In the genomic region with DNA sequence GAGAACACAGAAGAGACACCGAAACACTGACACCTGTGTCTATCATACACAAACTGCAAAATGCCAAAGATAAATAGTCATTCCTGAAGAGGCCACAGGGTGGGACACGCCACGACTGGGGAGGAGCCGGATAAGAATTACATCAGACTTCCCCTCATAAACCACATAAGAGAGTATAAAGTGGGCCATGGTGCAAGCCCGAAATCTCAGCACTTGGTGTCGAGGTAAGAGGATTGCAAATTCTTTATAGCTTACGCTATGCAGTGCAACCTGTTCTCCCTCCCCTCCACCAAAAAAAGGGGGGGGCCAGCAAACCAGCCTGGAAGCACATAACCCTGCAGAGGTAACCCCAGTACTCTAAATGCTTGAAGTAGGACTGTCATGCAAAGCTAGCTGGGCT, we compare ENCODE assay signal across 18 mouse cellular contexts. TPM values are rescaled to one million over a fixed set of nuclear protein-coding genes. Genes with fewer than 3 reads are reported as not detected.
A peak's percentile ranks its signal among the peaks of the same experiment; 100 is the strongest.
DNase-seq lines count a peak whose midpoint lies in the region; ATAC-seq and TF ChIP-seq lines count a peak whose summit lies in the region.
"Had no signal": no experiment of that assay in that cellular context is flagged by ENCODE, and none has a peak within 500 bp of the region (broad histone marks: within the 10 kb centered on the region; RNA-seq: fewer than 3 reads in every experiment).

No protein-coding gene starts in this region.

- no peak for TF ChIP-seq POLR2A in cerebellum, adult 2 months (IDR thresholded peaks at IDR 0.05; ENCODE audit: borderline replicate concordance, insufficient read depth, low read length)

- H3K9ac ChIP-seq in lung, embryonic 14.5 days: no peak overlapping the region
- no peak overlapping the region for H3K9ac ChIP-seq in liver, postnatal 0 days (replicated peaks)
- H3K9ac ChIP-seq: forebrain, embryonic 15.5 days; stomach, embryonic 15.5 days had no signal

- H3K4me3 ChIP-seq in lung, embryonic 14.5 days (ENCODE audit: low read depth, low read length): no peak overlapping the region
- H3K4me3 ChIP-seq in cerebellum, adult 2 months (replicated peaks; ENCODE audit: insufficient read depth, low read depth, low read length): no peak overlapping the region
- no peak overlapping the region for H3K4me3 ChIP-seq in liver, postnatal 0 days (ENCODE audit: low read depth, low read length)
- H3K4me3 ChIP-seq: forebrain, embryonic 15.5 days; heart, adult 2 months; stomach, embryonic 15.5 days had no signal

- peak; percentile 61 for ATAC-seq in activated CD4-positive, CD25-positive, alpha-beta regulatory T cell, adult 4 months
- peak; percentile 77 for ATAC-seq in lung, embryonic 14.5 days (ENCODE audit: insufficient read depth)
- peak; percentile 75 for ATAC-seq in megakaryocyte, adult 5-6 weeks (ENCODE audit: poor library complexity, severe bottlenecking)
- no peak for ATAC-seq in liver, postnatal 0 days
- ATAC-seq: forebrain, embryonic 15.5 days; hindbrain, embryonic 16.5 days; Patski had no signal

- no peaks in the 10 kb centered on the region for H3K4me1 ChIP-seq in lung, embryonic 14.5 days (ENCODE audit: insufficient read depth)
- no peaks in the 10 kb centered on the region for H3K4me1 ChIP-seq in cerebellum, adult 2 months (ENCODE audit: control insufficient read depth, insufficient read depth, low read length)
- H3K4me1 ChIP-seq in liver, postnatal 0 days (ENCODE audit: insufficient read depth): no peaks in the 10 kb centered on the region
- H3K4me1 ChIP-seq: forebrain, embryonic 15.5 days; stomach, embryonic 15.5 days had no signal

- intact Hi-C loops in heart, postnatal 14 days (cut with DNase I): no loop called here

- 54% methylated on average over 7 of the region's 7 CpGs for WGBS in lung, embryonic 14.5 days
- WGBS in cerebellum, adult 2 months: 87% methylated on average over 7 of the region's 7 CpGs
- 48% methylated on average over 7 of the region's 7 CpGs for WGBS in liver, postnatal 0 days (ENCODE audit: insufficient replicate concordance)

- H3K27me3 ChIP-seq in lung, embryonic 14.5 days (ENCODE audit: insufficient read depth, low read length): no peaks in the 10 kb centered on the region
- H3K27me3 ChIP-seq in cerebellum, adult 2 months (ENCODE audit: control insufficient read depth, insufficient read depth, low read length): no peaks in the 10 kb centered on the region
- no peaks in the 10 kb centered on the region for H3K27me3 ChIP-seq in liver, postnatal 0 days (ENCODE audit: insufficient read depth, low read length)
- H3K27me3 ChIP-seq: forebrain, embryonic 15.5 days; Patski; stomach, embryonic 15.5 days had no signal

- H3K4me2 ChIP-seq in lung, embryonic 14.5 days: no peak overlapping the region
- H3K4me2 ChIP-seq in liver, postnatal 0 days (ENCODE audit: low read depth, low read length): no peak overlapping the region
- H3K4me2 ChIP-seq: forebrain, embryonic 15.5 days; stomach, embryonic 15.5 days had no signal

- no peaks in the 10 kb centered on the region for H3K36me3 ChIP-seq in lung, embryonic 14.5 days (ENCODE audit: insufficient read depth)
- H3K36me3 ChIP-seq in liver, postnatal 0 days (replicated peaks; ENCODE audit: insufficient read depth, low read length): no peaks in the 10 kb centered on the region
- H3K36me3 ChIP-seq: forebrain, embryonic 15.5 days; stomach, embryonic 15.5 days had no signal

- no peaks in the 10 kb centered on the region for H3K9me3 ChIP-seq in lung, embryonic 14.5 days (ENCODE audit: low read depth, low read length)
- no peaks in the 10 kb centered on the region for H3K9me3 ChIP-seq in liver, postnatal 0 days (ENCODE audit: low read length)
- H3K9me3 ChIP-seq: forebrain, embryonic 15.5 days; stomach, embryonic 15.5 days had no signal

- no peak for TF ChIP-seq EP300 in liver, postnatal 0 days (IDR thresholded peaks at IDR 0.05; ENCODE audit: low read depth)

- DNase-seq in CD4-positive helper T cell, adult 2 months (ENCODE audit: low read depth, low spot score): peak; percentile 51
- peak; percentile 61 for DNase-seq in lung, embryonic 14.5 days
- no peak for DNase-seq in cerebellum, postnatal 10 days
- DNase-seq in heart, postnatal 14 days: no peak
- no peak for DNase-seq in cerebellum, adult 2 months
- no peak for DNase-seq in liver, postnatal 0 days
- DNase-seq: cerebellum, adult 8-10 months; heart, adult 2 months; liver; right cerebral cortex, postnatal 4 days; thymus, postnatal 25 days had no signal

- peak overlapping the region; percentile 58; the same call in 1 of the 2 replicates for H3K27ac ChIP-seq in lung, embryonic 14.5 days (ENCODE audit: low read depth)
- H3K27ac ChIP-seq in cerebellum, adult 2 months (ENCODE audit: insufficient read depth, low read length): no peak overlapping the region
- H3K27ac ChIP-seq in liver, postnatal 0 days (ENCODE audit: low read depth): no peak overlapping the region
- H3K27ac ChIP-seq: forebrain, embryonic 15.5 days; heart, adult 2 months; kidney, postnatal 0 days; stomach, embryonic 15.5 days had no signal

- TF ChIP-seq CTCF in lung, embryonic 14.5 days (IDR thresholded peaks at IDR 0.05; ENCODE audit: low read depth): 0 out of 2 replicates have a peak, but pooled peaks have one; percentile 4
- TF ChIP-seq CTCF in cerebellum, adult 2 months (IDR thresholded peaks at IDR 0.05; ENCODE audit: borderline replicate concordance, insufficient read depth, low read depth, low read length): no peak
- no peak for TF ChIP-seq CTCF in liver, postnatal 0 days (IDR thresholded peaks at IDR 0.05; ENCODE audit: low read depth)

RNA-seq across cellular contexts. Expression of a gene that starts 50.7 kb away (rescaled TPM):
- polyA plus RNA-seq in activated CD4-positive, CD25-positive, alpha-beta regulatory T cell, adult 4 months (2017; shearing (Covaris generic)): 1 to 10 TPM; 2.5 to 4.7 TPM
- 128 and 145 TPM in 2 replicates for polyA plus RNA-seq in lung, embryonic 14.5 days (2014; fragmentation: Nextera tagmentation; extraction: Ambion mirVana)
- total RNA-seq in megakaryocyte, adult 5-6 weeks (2015): 86.8 and 91.0 TPM in 2 replicates
- total RNA-seq in megakaryocyte, adult 5-6 weeks (2017): 20.1 and 33.8 TPM in 2 replicates
- 100 to 1,000 TPM; 125 to 128 TPM for total RNA-seq in heart, postnatal 14 days (2021)
- 70.5 and 72.5 TPM in 2 replicates for polyA plus RNA-seq in cerebellum, adult 2 months (2012; rRNA removed)
- polyA plus RNA-seq in liver, postnatal 0 days (2015; fragmentation: Nextera tagmentation; extraction: Ambion mirVana): 51.1 and 53.0 TPM in 2 replicates

Comparison
In these comparisons a context has a peak if more than half of its experiments do, and no peak if none do; other contexts are left out.
1. DNase-seq: peak in CD4-positive helper T cell, adult 2 months (single experiment) and lung, embryonic 14.5 days (single experiment); none in cerebellum, postnatal 10 days (0 of 2), heart, postnatal 14 days (0 of 2), cerebellum, adult 2 months (0 of 2) and liver, postnatal 0 days (single experiment).